Mouse (Mus musculus) thymus, adult 2 months (tissue): ENCODE results near the gene Babam2. TPM values are rescaled to one million over a fixed set of nuclear protein-coding genes. Genes with fewer than 3 reads are reported as not detected.

Experiments
- DNase-seq: peaks from one replicate; pipeline ENCODE4 v3.0.0; 2021
- H3K27ac ChIP-seq: fragments of 200-500 bp; 2 replicates; pipeline ENCODE4 v1.5.1; 2012; ENCODE audit warnings: low read length, control low read depth; ENCODE audit not compliant: control insufficient read depth, insufficient read depth
- H3K27me3 ChIP-seq: fragments of 200-500 bp; 2 replicates; pipeline ENCODE4 v1.6.1; 2012; ENCODE audit warnings: mild to moderate bottlenecking, low read length, moderate library complexity, mixed read lengths; ENCODE audit not compliant: control insufficient read depth, insufficient read depth
- H3K36me3 ChIP-seq: fragments of 200-500 bp; 2 replicates; pipeline ENCODE4 v1.6.1; 2012; ENCODE audit warnings: mild to moderate bottlenecking, low read length, moderate library complexity; ENCODE audit not compliant: control insufficient read depth, insufficient read depth
- H3K4me1 ChIP-seq: fragments of 200-500 bp; replicated peaks from 2 replicates; pipeline ENCODE4 v1.6.1; 2012; ENCODE audit warnings: low read length; ENCODE audit not compliant: control insufficient read depth, insufficient read depth
- H3K4me3 ChIP-seq: fragments of 200-500 bp; 2 replicates; pipeline ENCODE4 v1.5.1; 2012; ENCODE audit warnings: mild to moderate bottlenecking, low read length, control low read depth, moderate library complexity; ENCODE audit not compliant: control insufficient read depth, insufficient read depth
- CTCF ChIP-seq: fragments of 200-500 bp; IDR thresholded peaks from 2 replicates; pipeline ENCODE4 v1.5.1; 2012; ENCODE audit warnings: mild to moderate bottlenecking, control low read depth, low read length, moderate library complexity, borderline replicate concordance; ENCODE audit not compliant: control insufficient read depth, poor library complexity, insufficient read depth; ENCODE audit errors: extremely low read depth
- POLR2A ChIP-seq: fragments of 200-500 bp; IDR thresholded peaks from 2 replicates; pipeline ENCODE4 v1.6.1; 2012; ENCODE audit warnings: mild to moderate bottlenecking, low read length, control low read depth, moderate library complexity; ENCODE audit not compliant: control insufficient read depth, poor library complexity, insufficient read depth; ENCODE audit errors: extremely low read depth
- WGBS: fragments of 180-500 bp; shearing (Covaris S2); methylation state at CpG from one replicate; pipeline ENCODE4 v1.1.7; 2018; 5-methylcytosine and 5-hydroxymethylcytosine counted together
- polyA plus RNA-seq: library from polyadenylated mRNA; depleted of rRNA; stranded (reverse); fragments of >200 nt; gene quantifications from 2 replicates; pipeline ENCODE4 v1.2.3, GENCODE M21; 2012

Babam2 gene
- polyA plus RNA-seq, 1 experiment: 16.1 TPM

- H3K4me3 ChIP-seq: no peak overlapping the region
- no peak overlapping the region for H3K27ac ChIP-seq
- no peaks in the 10 kb centered on the region for H3K27me3 ChIP-seq
- TF ChIP-seq CTCF (no peak), POLR2A (no peak)
- 98% methylated on average over 4 of the region's 4 CpGs for WGBS
- DNase-seq: no peak
- H3K4me1 ChIP-seq: peaks cover 3% of the 10 kb centered on the region; the same call in 1 of the 2 replicates
- H3K36me3 ChIP-seq: no peaks in the 10 kb centered on the region
These were observed 195.1 kb downstream of the Babam2 start for GRCm38 (mm10) chr5:31892631-31893030.

- H3K4me1 ChIP-seq: no peaks in the 10 kb centered on the region
- no peaks in the 10 kb centered on the region for H3K36me3 ChIP-seq
- H3K27ac ChIP-seq: no peak overlapping the region
- 97% methylated on average over 3 of the region's 3 CpGs for WGBS
- no peak for DNase-seq
- H3K4me3 ChIP-seq: no peak overlapping the region
- no peak for TF ChIP-seq POLR2A
- no peak for TF ChIP-seq CTCF
- no peaks in the 10 kb centered on the region for H3K27me3 ChIP-seq
These were observed 202.4 kb downstream of the Babam2 start for GRCm38 (mm10) chr5:31899901-31900300.

GRCm38 (mm10) chr5:31902144-31902543 is 204.7 kb downstream of the Babam2 start:
- Histone ChIP-seq H3K27ac (no peak overlapping the region), H3K4me1 (peaks cover 3% of the 10 kb centered on the region), H3K36me3 (no peaks in the 10 kb centered on the region), H3K27me3 (no peaks in the 10 kb centered on the region), H3K4me3 (no peak overlapping the region)
- no peak for TF ChIP-seq POLR2A
- 95% methylated on average over 2 of the region's 2 CpGs for WGBS
- DNase-seq: no peak

GRCm38 (mm10) chr5:31902891-31903290 is 205.4 kb downstream of the Babam2 start:
- TF ChIP-seq CTCF (no peak), POLR2A (no peak)
- Histone ChIP-seq H3K4me1 (peaks cover 3% of the 10 kb centered on the region), H3K36me3 (no peaks in the 10 kb centered on the region), H3K27me3 (no peaks in the 10 kb centered on the region), H3K4me3 (no peak overlapping the region), H3K27ac (no peak overlapping the region)
- no peak for DNase-seq
- WGBS: 95% methylated on average over 5 of the region's 5 CpGs

GRCm38 (mm10) chr5:31904968-31905683 is 207.6 kb downstream of the Babam2 start:
- DNase-seq: no peak
- H3K27ac ChIP-seq: no peak overlapping the region

GRCm38 (mm10) chr5:31905808-31906207 is 208.3 kb downstream of the Babam2 start:
- no peak for TF ChIP-seq CTCF
- no peak for TF ChIP-seq POLR2A
- Histone ChIP-seq H3K4me3 (no peak overlapping the region), H3K36me3 (no peaks in the 10 kb centered on the region), H3K27me3 (no peaks in the 10 kb centered on the region), H3K27ac (no peak overlapping the region), H3K4me1 (peaks cover 3% of the 10 kb centered on the region)
- DNase-seq: no peak
- WGBS: 92% methylated on average over 7 of the region's 7 CpGs

More at GRCm38 (mm10) chr5:31904968-31905683, 207.6 kb downstream of the Babam2 start:
- H3K36me3 ChIP-seq: no peaks in the 10 kb centered on the region
- H3K4me1 ChIP-seq: peaks cover 3% of the 10 kb centered on the region
- TF ChIP-seq POLR2A: no peak
- no peak for TF ChIP-seq CTCF
- H3K4me3 ChIP-seq: no peak overlapping the region
- no peaks in the 10 kb centered on the region for H3K27me3 ChIP-seq
- 89% methylated on average over 6 of the region's 6 CpGs for WGBS
